In the genomic region with DNA sequence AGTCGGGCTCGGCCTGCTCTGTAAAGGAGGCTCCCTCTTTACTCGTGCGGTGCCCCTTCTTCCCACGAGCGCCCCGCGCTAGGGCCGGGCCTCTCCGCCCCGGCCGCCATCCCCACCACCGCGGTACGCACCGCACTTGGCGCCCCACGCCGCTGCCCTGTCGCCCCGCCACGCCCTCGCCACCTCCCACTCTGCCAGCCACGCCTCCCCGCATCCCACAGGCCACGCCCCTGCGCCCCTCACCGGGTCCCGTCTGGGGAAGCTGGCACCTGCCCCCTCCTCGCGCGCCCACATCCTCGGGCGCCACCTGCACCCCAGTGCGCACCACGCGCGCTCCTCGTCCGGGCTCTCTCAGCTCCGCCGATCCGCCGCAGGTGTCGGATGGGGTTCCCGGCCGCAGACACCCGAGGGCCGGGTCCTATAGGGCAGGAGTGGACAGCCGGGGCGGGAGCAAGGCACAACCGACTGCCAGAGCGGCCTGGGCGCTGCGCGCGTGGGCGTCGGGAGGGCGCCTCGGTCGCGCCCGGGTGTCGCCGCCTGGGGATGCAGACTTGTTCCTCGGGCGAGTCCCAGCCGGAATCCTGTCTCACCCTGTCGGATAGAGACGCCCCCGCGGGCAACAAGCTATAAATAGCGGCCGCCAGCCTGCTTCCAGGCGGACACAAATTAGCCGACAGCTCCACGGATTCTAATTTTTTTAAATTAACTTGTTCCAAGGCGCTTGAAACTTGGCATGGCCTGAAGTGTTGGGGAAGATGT, we compare ENCODE assay signal across 8 mouse cellular contexts. TPM values are rescaled to one million over a fixed set of nuclear protein-coding genes. Genes with fewer than 3 reads are reported as not detected.
DNase-seq lines count a peak whose midpoint lies in the region; ATAC-seq lines count a peak whose summit lies in the region.

A gene (minus strand): TSS at position 538 of the 759 bp plus-strand sequence.

- no peak within 1 kb of the TSS for H3K27ac ChIP-seq in forebrain, embryonic 12.5 days
- no peak within 1 kb of the TSS for H3K27ac ChIP-seq in hindbrain, embryonic 11.5 days (ENCODE audit: low read depth, low read length)

- peaks cover 10% of the 10 kb centered on the region for H3K4me1 ChIP-seq in forebrain, embryonic 12.5 days
- 0 out of 2 replicates have a peak, but pooled peaks cover 2% of the 10 kb centered on the region for H3K4me1 ChIP-seq in hindbrain, embryonic 11.5 days (replicated peaks; ENCODE audit: control insufficient read depth, insufficient read depth, low read length)

- ATAC-seq in forebrain, embryonic 12.5 days (ENCODE audit: low FRiP score), result peak; percentile 53
- peak; percentile 49; the same call in 1 of the 2 replicates for ATAC-seq in hindbrain, embryonic 11.5 days (ENCODE audit: low FRiP score)

- no peaks in the 10 kb centered on the region for H3K36me3 ChIP-seq in forebrain, embryonic 12.5 days (replicated peaks)
- H3K36me3 ChIP-seq in hindbrain, embryonic 11.5 days (ENCODE audit: control insufficient read depth, insufficient read depth, low read length), result no peaks in the 10 kb centered on the region

- peak within 1 kb of the TSS; percentile 89 for H3K4me2 ChIP-seq in forebrain, embryonic 12.5 days
- peak within 1 kb of the TSS; percentile 88 for H3K4me2 ChIP-seq in hindbrain, embryonic 11.5 days (replicated peaks; ENCODE audit: low read depth, low read length)

- H3K27me3 ChIP-seq in forebrain, embryonic 12.5 days, result peaks cover 50% of the 10 kb centered on the region
- peaks cover 34% of the 10 kb centered on the region for H3K27me3 ChIP-seq in hindbrain, embryonic 11.5 days (ENCODE audit: control insufficient read depth, insufficient read depth, low read length)

- H3K4me3 ChIP-seq in forebrain, embryonic 12.5 days (replicated peaks), result peak within 1 kb of the TSS; percentile 56
- H3K4me3 ChIP-seq in hindbrain, embryonic 11.5 days (ENCODE audit: low read depth, low read length), result peak within 1 kb of the TSS; percentile 53

- under 1% methylated on average over 78 of the region's 79 CpGs for WGBS in forebrain, embryonic 12.5 days
- WGBS in hindbrain, embryonic 11.5 days, result under 1% methylated on average over 70 of the region's 79 CpGs

- H3K9me3 ChIP-seq in forebrain, embryonic 12.5 days, result no peaks in the 10 kb centered on the region
- H3K9me3 ChIP-seq in hindbrain, embryonic 11.5 days (ENCODE audit: control insufficient read depth, low read length), result no peaks in the 10 kb centered on the region

- peak; percentile 6 for DNase-seq in adrenal gland, adult 2 months
- DNase-seq in adrenal gland, adult 8-10 months, result no peak
- DNase-seq in CD4-positive helper T cell, adult 2 months (ENCODE audit: low read depth, low spot score), result peak; percentile 11
- DNase-seq in hindbrain, embryonic 11.5 days (ENCODE audit: low spot score), result peak; percentile 61
- peak; percentile 22 for DNase-seq in liver
- DNase-seq in ovary, postnatal 36 days (ENCODE audit: low spot score), result peak; percentile 36
- DNase-seq in c-Kit-positive CD71-positive TER-119-positive erythroid progenitor cells, embryonic 14.5 days (ENCODE audit: low spot score), result no peak

- peak within 1 kb of the TSS; percentile 44 for H3K9ac ChIP-seq in forebrain, embryonic 12.5 days
- no peak within 1 kb of the TSS for H3K9ac ChIP-seq in hindbrain, embryonic 11.5 days (ENCODE audit: low read depth, low read length)

RNA-seq across cellular contexts. Expression of the gene that starts here (rescaled TPM):
- total RNA-seq in adrenal gland, adult 2 months (2021), result not detected
- polyA plus RNA-seq in adrenal gland, adult 2 months (2012; rRNA removed), result 0.04 TPM in 1 of 2 replicates, not detected in the other
- not detected for total RNA-seq in adrenal gland, adult 8-10 months (2022)
- polyA plus RNA-seq in forebrain, embryonic 12.5 days (2016; fragmentation: Nextera tagmentation; extraction: Ambion mirVana), result 0.37 and 0.46 TPM in 2 replicates
- polyA plus RNA-seq in hindbrain, embryonic 11.5 days (2014; fragmentation: Nextera tagmentation; extraction: Ambion mirVana), result not detected in 2 replicates

Comparison
In these comparisons a context has a peak if more than half of its experiments do, and no peak if none do; other contexts are left out.
1. Peak in DNase-seq in adrenal gland, adult 2 months; RNA of the gene not detected or under 1 TPM.
2. Peak in ATAC-seq, H3K4me3 ChIP-seq, H3K9ac ChIP-seq and H3K4me2 ChIP-seq in forebrain, embryonic 12.5 days; RNA of the gene not detected or under 1 TPM.
3. Peak in DNase-seq, ATAC-seq, H3K4me3 ChIP-seq and H3K4me2 ChIP-seq in hindbrain, embryonic 11.5 days; RNA of the gene not detected or under 1 TPM.
4. DNase-seq: peak in CD4-positive helper T cell, adult 2 months (single experiment), liver (single experiment) and ovary, postnatal 36 days (single experiment); none in adrenal gland, adult 8-10 months (single experiment) and c-Kit-positive CD71-positive TER-119-positive erythroid progenitor cells, embryonic 14.5 days (single experiment).